Mouse (Mus musculus) ES-Bruce4 (cell line): ENCODE data around the gene Tmem189.

Experiments
- CTCF ChIP-seq: IDR thresholded peaks from one replicate; pipeline ENCODE4 v1.8.1; 2011; ENCODE audit warnings: low read depth, low read length
- EP300 ChIP-seq: IDR thresholded peaks from 2 replicates; pipeline ENCODE4 v1.6.1; 2011; ENCODE audit warnings: low read depth, low read length; ENCODE audit not compliant: insufficient read depth

GRCm38 (mm10) chr2:167723589-167724206 lies 34.1 kb upstream of the Tmem189 start:
- TF ChIP-seq CTCF (no peak), EP300 (no peak)
